Mouse (Mus musculus) heart, postnatal 4 days (tissue): Measurements from ENCODE around the gene Arpc4. TPM values are rescaled to one million over a fixed set of nuclear protein-coding genes. Genes with fewer than 3 reads are reported as not detected.

ENCODE experiments used
- DNase-seq: peaks from one replicate; pipeline ENCODE4 v3.0.0; 2021
- total RNA-seq, 2 experiments: library from RNA; stranded (reverse); gene quantifications; 2 replicates each; pipeline ENCODE4 v1.2.3; 2021

The Arpc4 gene
- total RNA-seq, 2 experiments from 2014 or later: 142 to 143 TPM

GRCm38 (mm10) chr6:113405483-113405882 is 27.6 kb downstream of the Arpc4 start:
- DNase-seq: no peak

GRCm38 (mm10) chr6:113406683-113407082 is 28.8 kb downstream of the Arpc4 start:
- DNase-seq: no peak

GRCm38 (mm10) chr6:113410001-113410400 is 32.1 kb downstream of the Arpc4 start:
- no peak for DNase-seq

- no peak for DNase-seq
Observed at GRCm38 (mm10) chr6:113416416-113416815, 38.5 kb downstream of the Arpc4 start.

- peak; percentile 29 for DNase-seq
Observed at GRCm38 (mm10) chr6:113418441-113419198, 40.7 kb downstream of the Arpc4 start.

- peak; percentile 100 for DNase-seq
Observed at GRCm38 (mm10) chr6:113419199-113419587, 41.3 kb downstream of the Arpc4 start, which contains the start of gene Rpusd3. Gene Rpusd3 (minus strand): TSS chr6:113419340.

GRCm38 (mm10) chr6:113423000-113423399 is 45.1 kb downstream of the Arpc4 start:
- no peak for DNase-seq

GRCm38 (mm10) chr6:113424187-113424586 is 46.3 kb downstream of the Arpc4 start:
- no peak for DNase-seq

GRCm38 (mm10) chr6:113426696-113427095 is 48.8 kb downstream of the Arpc4 start:
- no peak for DNase-seq

GRCm38 (mm10) chr6:113427397-113427796 is 49.5 kb downstream of the Arpc4 start:
- DNase-seq: peak; percentile 66

GRCm38 (mm10) chr6:113428006-113428405 is 50.1 kb downstream of the Arpc4 start:
- DNase-seq: no peak

GRCm38 (mm10) chr6:113429965-113430364 is 52.0 kb downstream of the Arpc4 start:
- DNase-seq: no peak

- DNase-seq: no peak
Observed at GRCm38 (mm10) chr6:113430846-113431245, 52.9 kb downstream of the Arpc4 start.

GRCm38 (mm10) chr6:113431801-113432200 is 53.9 kb downstream of the Arpc4 start:
- DNase-seq: no peak

GRCm38 (mm10) chr6:113433661-113434060 is 55.7 kb downstream of the Arpc4 start:
- no peak for DNase-seq

- DNase-seq: no peak
Observed at GRCm38 (mm10) chr6:113434691-113435090, 56.8 kb downstream of the Arpc4 start.

- no peak for DNase-seq
Observed at GRCm38 (mm10) chr6:113435664-113436205, 57.8 kb downstream of the Arpc4 start, which contains the start of gene Cidec. Gene Cidec (minus strand): TSS chr6:113435760.

GRCm38 (mm10) chr6:113437135-113437534 is 59.2 kb downstream of the Arpc4 start:
- DNase-seq: no peak

- DNase-seq: no peak
Observed at GRCm38 (mm10) chr6:113438721-113439430, 61.0 kb downstream of the Arpc4 start.
